Mouse (Mus musculus) megakaryocyte, embryonic 14.5 days (primary cell): ENCODE results near the gene Fam227b.

Experiments used
- FLI1 ChIP-seq: IDR thresholded peaks from 2 replicates; pipeline ENCODE4 v1.6.1; 2012; ENCODE audit warnings: low read length, inconsistent platforms, mixed read lengths
- GATA1 ChIP-seq: IDR thresholded peaks from 3 replicates; pipeline ENCODE4 v1.6.1; 2012; ENCODE audit warnings: mixed read lengths, low read length, inconsistent platforms, borderline replicate concordance

DNA sequence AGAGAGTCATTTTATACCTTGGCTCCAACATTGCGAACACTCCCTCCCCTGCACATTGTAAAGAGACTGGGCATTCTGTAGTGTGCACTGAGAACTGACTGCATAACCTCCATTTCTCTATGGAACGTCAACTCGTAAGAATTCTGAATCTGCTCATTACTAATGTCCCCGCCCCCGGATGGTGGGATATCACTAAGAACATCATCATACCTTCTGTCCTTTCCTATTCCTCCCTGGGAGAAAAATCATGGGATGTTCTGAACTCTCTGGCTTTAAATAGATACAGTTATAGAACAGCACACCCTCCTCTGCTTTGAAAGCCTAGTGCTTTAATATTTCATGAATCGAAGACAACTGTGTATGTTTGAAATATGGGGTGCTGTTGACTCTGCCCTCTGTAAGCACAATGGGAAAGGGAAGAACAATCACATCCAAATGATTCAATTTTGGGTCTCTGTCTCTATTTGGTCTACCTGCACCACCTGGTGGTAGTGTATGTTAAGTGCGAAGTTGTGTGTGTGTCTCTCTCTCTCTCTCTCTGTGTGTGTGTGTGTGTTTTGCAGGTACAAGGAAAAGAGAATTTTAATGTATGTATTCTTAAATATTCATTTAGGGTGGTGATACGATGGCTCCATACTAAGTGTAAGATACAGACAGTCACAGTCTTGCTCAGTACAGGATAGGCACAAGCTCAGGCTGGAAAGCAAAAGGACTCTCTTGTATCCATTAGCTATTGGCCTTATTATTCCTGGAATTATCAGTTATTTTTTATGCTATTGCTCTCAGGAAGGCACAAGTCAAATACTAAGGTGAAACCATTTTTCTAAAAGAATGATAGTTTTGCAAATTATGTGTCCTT, 118.5 kb downstream of the Fam227b start:
- TF ChIP-seq GATA1 (no peak), FLI1 (no peak)
